Mouse (Mus musculus): ENCODE results near the gene Mcm9.

DNA sequence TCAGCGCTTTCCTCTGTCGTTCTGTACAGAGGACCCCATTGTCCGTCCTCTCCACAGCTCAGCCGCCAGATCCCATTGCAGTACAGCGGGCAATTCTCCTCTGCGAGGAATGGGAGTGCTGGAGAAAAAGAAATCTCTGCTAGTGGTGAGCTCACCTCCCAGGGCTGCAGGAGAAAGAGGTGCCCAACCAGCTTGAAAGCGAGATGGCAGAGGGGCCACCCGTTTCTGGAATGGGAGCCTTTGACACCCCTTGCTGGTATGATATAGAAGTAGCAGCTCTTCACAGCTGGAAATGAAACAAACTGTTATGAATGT, 111.7 kb downstream of the Mcm9 start:
- TF ChIP-seq POLR2A (IDR thresholded peaks at IDR 0.05; ENCODE audit: borderline replicate concordance, extremely low read depth, low read depth, low read length) (no peak), CTCF (IDR thresholded peaks at IDR 0.05; ENCODE audit: insufficient read depth, low read length) (no peak)
